9 mouse cellular contexts compared by ENCODE assay signal in the genomic region with DNA sequence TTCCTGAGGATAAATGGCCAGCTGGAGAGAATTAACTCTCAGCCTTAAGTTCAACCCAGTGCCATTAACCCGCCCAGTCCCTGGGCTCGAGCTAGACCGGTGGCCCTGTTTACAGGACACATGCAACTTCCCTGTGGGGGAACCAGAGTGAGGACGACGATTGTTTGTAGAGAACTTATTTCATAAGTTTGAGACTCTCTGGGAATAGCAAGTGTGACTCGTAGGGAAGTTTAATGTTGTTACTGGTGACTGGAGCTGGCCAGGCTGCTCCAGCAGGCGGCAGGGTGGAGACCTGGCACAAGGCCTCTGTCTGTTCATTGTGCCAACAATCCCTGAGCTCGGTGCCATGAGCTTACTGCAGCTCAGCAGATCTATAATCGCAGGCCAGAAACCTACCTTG.
DNase-seq lines count a peak whose midpoint lies in the region; ATAC-seq and TF ChIP-seq lines count a peak whose summit lies in the region.
"Had no signal": no experiment of that assay in that cellular context is flagged by ENCODE, and none has a peak within 500 bp of the region (broad histone marks: within the 10 kb centered on the region; RNA-seq: fewer than 3 reads in every experiment).

No protein-coding gene starts in this region.

- H3K4me1 ChIP-seq in embryonic facial prominence, embryonic 14.5 days (ENCODE audit: control insufficient read depth, insufficient read depth, low read length) = peaks cover 26% of the 10 kb centered on the region

- 30% methylated on average over 9 of the region's 9 CpGs for WGBS in embryonic facial prominence, embryonic 14.5 days

- no peaks in the 10 kb centered on the region for H3K36me3 ChIP-seq in embryonic facial prominence, embryonic 14.5 days (ENCODE audit: control insufficient read depth, insufficient read depth, low read length)
- H3K36me3 ChIP-seq: G1E had no signal

- no peak overlapping the region for H3K4me3 ChIP-seq in layer of hippocampus, adult 2 months
- no peak overlapping the region for H3K4me3 ChIP-seq in embryonic facial prominence, embryonic 14.5 days (ENCODE audit: low read depth, low read length)

- no peak overlapping the region for H3K4me2 ChIP-seq in embryonic facial prominence, embryonic 14.5 days (ENCODE audit: low read depth, low read length)

- no peak overlapping the region for H3K27ac ChIP-seq in layer of hippocampus, adult 2 months
- H3K27ac ChIP-seq in embryonic facial prominence, embryonic 14.5 days (replicated peaks; ENCODE audit: low read depth, low read length) = peak overlapping the region; percentile 49; the same call in 1 of the 2 replicates

- peak; percentile 70 for TF ChIP-seq CTCF in layer of hippocampus, adult 2 months (conservative IDR thresholded peaks at IDR 0.05)

- H3K9me3 ChIP-seq in embryonic facial prominence, embryonic 14.5 days (ENCODE audit: control insufficient read depth, low read length) = no peaks in the 10 kb centered on the region

- no peak overlapping the region for H3K9ac ChIP-seq in embryonic facial prominence, embryonic 14.5 days (ENCODE audit: low read depth, low read length)

- ATAC-seq in embryonic facial prominence, embryonic 14.5 days (ENCODE audit: low read depth) = 0 out of 2 replicates have a peak, but pooled peaks have one; percentile 13

- DNase-seq in layer of hippocampus, adult 2 months (ENCODE audit: low spot score in 2 of 2) = peak in 1 of 2 experiments; percentile 19
- DNase-seq in layer of hippocampus, adult 9-10 months (ENCODE audit: low spot score) = no peak
- DNase-seq in adrenal gland, postnatal 14 days = peak; percentile 75
- DNase-seq in embryonic facial prominence, embryonic 14.5 days (ENCODE audit: low spot score) = peak; percentile 74
- peak; percentile 62 for DNase-seq in heart, postnatal 4 days
- peak; percentile 37 for DNase-seq in lung, postnatal 14 days
- DNase-seq in MN1 (ENCODE audit: low spot score) = no peak
- DNase-seq in spleen, postnatal 14 days (ENCODE audit: low spot score in 2 of 2) = no peak

- H3K27me3 ChIP-seq in embryonic facial prominence, embryonic 14.5 days (replicated peaks; ENCODE audit: control insufficient read depth, insufficient read depth, low read length) = no peaks in the 10 kb centered on the region

Comparison
In these comparisons a context has a peak if more than half of its experiments do, and no peak if none do; other contexts are left out.
1. DNase-seq: peak in adrenal gland, postnatal 14 days (single experiment), embryonic facial prominence, embryonic 14.5 days (single experiment), heart, postnatal 4 days (single experiment) and lung, postnatal 14 days (single experiment); none in layer of hippocampus, adult 9-10 months (single experiment), MN1 (single experiment) and spleen, postnatal 14 days (0 of 2).